Comparison of ENCODE assay signal across 14 mouse cellular contexts in genomic region chr19:45012219-45012618, GRCm38 (mm10). TPM values are rescaled to one million over a fixed set of nuclear protein-coding genes. Genes with fewer than 3 reads are reported as not detected.
DNase-seq lines count a peak whose midpoint lies in the region; ATAC-seq lines count a peak whose summit lies in the region.
"Had no signal": no experiment of that assay in that cellular context is flagged by ENCODE, and none has a peak within 500 bp of the region (broad histone marks: within the 10 kb centered on the region; RNA-seq: fewer than 3 reads in every experiment).

No protein-coding gene starts in this region.

- WGBS in kidney, embryonic 14.5 days, result 85% methylated on average over 8 of the region's 8 CpGs
- WGBS in kidney, embryonic 16.5 days, result 84% methylated on average over 8 of the region's 8 CpGs
- 80% methylated on average over 8 of the region's 8 CpGs for WGBS in forebrain, embryonic 10.5 days
- WGBS in hindbrain, embryonic 14.5 days, result 86% methylated on average over 8 of the region's 8 CpGs
- WGBS in midbrain, embryonic 16.5 days, result 73% methylated on average over 8 of the region's 8 CpGs

- peak overlapping the region; percentile 11; the same call in 1 of the 2 replicates for H3K27ac ChIP-seq in kidney, embryonic 14.5 days (ENCODE audit: low read depth, low read length)
- no peak overlapping the region for H3K27ac ChIP-seq in kidney, embryonic 16.5 days (ENCODE audit: low read length)
- 0 out of 2 replicates have a peak overlapping the region, but pooled peaks have one; percentile 13 for H3K27ac ChIP-seq in forebrain, embryonic 10.5 days
- H3K27ac ChIP-seq in hindbrain, embryonic 14.5 days, result peak overlapping the region; percentile 80
- H3K27ac ChIP-seq in midbrain, embryonic 16.5 days (ENCODE audit: low read length), result peak overlapping the region; percentile 73
- H3K27ac ChIP-seq: kidney, postnatal 0 days had no signal

- H3K27me3 ChIP-seq in kidney, embryonic 14.5 days (ENCODE audit: control insufficient read depth, insufficient read depth, low read length), result no peaks in the 10 kb centered on the region
- no peaks in the 10 kb centered on the region for H3K27me3 ChIP-seq in kidney, embryonic 16.5 days (ENCODE audit: insufficient read depth, low read length)
- H3K27me3 ChIP-seq in forebrain, embryonic 10.5 days (ENCODE audit: poor library complexity, severe bottlenecking), result no peaks in the 10 kb centered on the region
- H3K27me3 ChIP-seq in hindbrain, embryonic 14.5 days (ENCODE audit: control insufficient read depth, insufficient read depth, low read length), result no peaks in the 10 kb centered on the region
- no peaks in the 10 kb centered on the region for H3K27me3 ChIP-seq in midbrain, embryonic 16.5 days (ENCODE audit: control insufficient read depth, insufficient read depth, low read depth, low read length)

- H3K36me3 ChIP-seq in kidney, embryonic 14.5 days (ENCODE audit: control insufficient read depth, insufficient read depth, low read length), result peaks cover 48% of the 10 kb centered on the region
- H3K36me3 ChIP-seq in kidney, embryonic 16.5 days (ENCODE audit: insufficient read depth, low read length), result peaks cover 24% of the 10 kb centered on the region
- peaks cover 58% of the 10 kb centered on the region for H3K36me3 ChIP-seq in forebrain, embryonic 10.5 days (replicated peaks)
- peaks cover 26% of the 10 kb centered on the region for H3K36me3 ChIP-seq in hindbrain, embryonic 14.5 days (replicated peaks; ENCODE audit: control insufficient read depth, insufficient read depth)
- peaks cover 8% of the 10 kb centered on the region for H3K36me3 ChIP-seq in midbrain, embryonic 16.5 days (ENCODE audit: control insufficient read depth, insufficient read depth, low read length)

- H3K4me2 ChIP-seq in kidney, embryonic 14.5 days (replicated peaks; ENCODE audit: low read depth, low read length), result no peak overlapping the region
- H3K4me2 ChIP-seq in kidney, embryonic 16.5 days (replicated peaks; ENCODE audit: low read depth, low read length), result no peak overlapping the region
- no peak overlapping the region for H3K4me2 ChIP-seq in hindbrain, embryonic 14.5 days (replicated peaks)
- no peak overlapping the region for H3K4me2 ChIP-seq in midbrain, embryonic 16.5 days (ENCODE audit: low read length)

- H3K4me1 ChIP-seq in kidney, embryonic 14.5 days (ENCODE audit: control insufficient read depth, insufficient read depth, low read length), result peaks cover 34% of the 10 kb centered on the region
- peaks cover 43% of the 10 kb centered on the region for H3K4me1 ChIP-seq in kidney, embryonic 16.5 days (ENCODE audit: insufficient read depth, low read length)
- H3K4me1 ChIP-seq in forebrain, embryonic 10.5 days, result peaks cover 62% of the 10 kb centered on the region
- H3K4me1 ChIP-seq in hindbrain, embryonic 14.5 days (replicated peaks; ENCODE audit: control insufficient read depth, insufficient read depth, low read length), result peaks cover 28% of the 10 kb centered on the region
- H3K4me1 ChIP-seq in midbrain, embryonic 16.5 days (ENCODE audit: control insufficient read depth, insufficient read depth, low read length), result peaks cover 28% of the 10 kb centered on the region

- H3K4me3 ChIP-seq in kidney, embryonic 14.5 days (ENCODE audit: low read length), result no peak overlapping the region
- no peak overlapping the region for H3K4me3 ChIP-seq in kidney, embryonic 16.5 days (ENCODE audit: low read length)
- no peak overlapping the region for H3K4me3 ChIP-seq in forebrain, embryonic 10.5 days
- H3K4me3 ChIP-seq in hindbrain, embryonic 14.5 days (replicated peaks; ENCODE audit: low read length), result no peak overlapping the region
- H3K4me3 ChIP-seq in midbrain, embryonic 16.5 days (ENCODE audit: low read depth, low read length), result no peak overlapping the region
- H3K4me3 ChIP-seq: myocyte had no signal

- no peaks in the 10 kb centered on the region for H3K9me3 ChIP-seq in kidney, embryonic 14.5 days (ENCODE audit: control insufficient read depth, low read length)
- H3K9me3 ChIP-seq in kidney, embryonic 16.5 days (ENCODE audit: low read length), result no peaks in the 10 kb centered on the region
- no peaks in the 10 kb centered on the region; the same call in 1 of the 2 replicates for H3K9me3 ChIP-seq in forebrain, embryonic 10.5 days
- no peaks in the 10 kb centered on the region for H3K9me3 ChIP-seq in hindbrain, embryonic 14.5 days (ENCODE audit: control insufficient read depth, low read length)
- H3K9me3 ChIP-seq in midbrain, embryonic 16.5 days (replicated peaks; ENCODE audit: control insufficient read depth, low read length, poor library complexity, severe bottlenecking), result no peaks in the 10 kb centered on the region

- DNase-seq in forebrain, embryonic 10.5 days (ENCODE audit: extremely low spot score, low spot score), result no peak
- DNase-seq in hindbrain, embryonic 14.5 days (ENCODE audit: low spot score), result no peak
- DNase-seq in left cerebral cortex, adult 9 months (ENCODE audit: low spot score in 2 of 2), result no peak
- no peak for DNase-seq in left cerebral cortex, adult 18-20 months (ENCODE audit: low spot score in 2 of 2)
- DNase-seq in adrenal gland, adult 8-10 months, result no peak
- DNase-seq: liver; thymus, postnatal 25 days had no signal

- H3K9ac ChIP-seq in kidney, embryonic 14.5 days (ENCODE audit: low read depth, low read length), result 0 out of 2 replicates have a peak overlapping the region, but pooled peaks have one; percentile 12
- H3K9ac ChIP-seq in kidney, embryonic 16.5 days (replicated peaks; ENCODE audit: low read length), result no peak overlapping the region
- peak overlapping the region; percentile 21 for H3K9ac ChIP-seq in hindbrain, embryonic 14.5 days
- 0 out of 2 replicates have a peak overlapping the region, but pooled peaks have one; percentile 38 for H3K9ac ChIP-seq in midbrain, embryonic 16.5 days (ENCODE audit: low read depth, low read length)

- no peak for ATAC-seq in kidney, embryonic 14.5 days (ENCODE audit: low FRiP score, low TSS enrichment)
- ATAC-seq in kidney, embryonic 16.5 days (ENCODE audit: low FRiP score, low TSS enrichment), result no peak
- no peak for ATAC-seq in hindbrain, embryonic 14.5 days (ENCODE audit: low FRiP score)
- no peak for ATAC-seq in midbrain, embryonic 16.5 days
- ATAC-seq: activated CD4-positive, CD25-positive, alpha-beta regulatory T cell, adult 4 months had no signal

RNA-seq across cellular contexts. Expression of gene Lzts2, which starts 2.0 kb away (rescaled TPM):
- polyA plus RNA-seq in kidney, embryonic 14.5 days (2014; fragmentation: Nextera tagmentation; extraction: Ambion mirVana), result 59.1 and 68.2 TPM in 2 replicates
- 57.5 and 59.2 TPM in 2 replicates for polyA plus RNA-seq in kidney, embryonic 16.5 days (2015; fragmentation: Nextera tagmentation; extraction: Ambion mirVana)
- 47.9 and 52.4 TPM in 2 replicates for polyA plus RNA-seq in forebrain, embryonic 10.5 days (2016; fragmentation: Nextera tagmentation; extraction: Ambion mirVana)
- polyA plus RNA-seq in hindbrain, embryonic 14.5 days (2014; fragmentation: Nextera tagmentation; extraction: Ambion mirVana), result 18.8 and 20.1 TPM in 2 replicates
- 15.5 and 17.2 TPM in 2 replicates for polyA plus RNA-seq in midbrain, embryonic 16.5 days (2015; fragmentation: Nextera tagmentation; extraction: Ambion mirVana)
- 10 to 100 TPM; 39.9 to 43.2 TPM for total RNA-seq in left cerebral cortex, adult 18-20 months (2021)
- total RNA-seq in adrenal gland, adult 8-10 months (2022), result 100 to 1,000 TPM; 100 to 121 (median 110) TPM

RNA-seq across cellular contexts. Expression of gene Mrpl43, which starts 6.0 kb away (rescaled TPM):
- 69.9 and 83.2 TPM in 2 replicates for polyA plus RNA-seq in kidney, embryonic 14.5 days (2014; fragmentation: Nextera tagmentation; extraction: Ambion mirVana)
- polyA plus RNA-seq in kidney, embryonic 16.5 days (2015; fragmentation: Nextera tagmentation; extraction: Ambion mirVana), result 69.5 and 72.8 TPM in 2 replicates
- 71.4 and 75.0 TPM in 2 replicates for polyA plus RNA-seq in forebrain, embryonic 10.5 days (2016; fragmentation: Nextera tagmentation; extraction: Ambion mirVana)
- 75.8 and 85.4 TPM in 2 replicates for polyA plus RNA-seq in hindbrain, embryonic 14.5 days (2014; fragmentation: Nextera tagmentation; extraction: Ambion mirVana)
- polyA plus RNA-seq in midbrain, embryonic 16.5 days (2015; fragmentation: Nextera tagmentation; extraction: Ambion mirVana), result 88.6 and 92.9 TPM in 2 replicates
- total RNA-seq in left cerebral cortex, adult 18-20 months (2021), result 10 to 100 TPM; 38.9 to 44.2 TPM
- total RNA-seq in adrenal gland, adult 8-10 months (2022), result 10 to 100 TPM; 44.2 to 57.9 (median 48.4) TPM

RNA-seq across cellular contexts. Expression of gene Twnk, which starts 6.8 kb away (rescaled TPM):
- polyA plus RNA-seq in kidney, embryonic 14.5 days (2014; fragmentation: Nextera tagmentation; extraction: Ambion mirVana), result 19.6 and 19.9 TPM in 2 replicates
- polyA plus RNA-seq in kidney, embryonic 16.5 days (2015; fragmentation: Nextera tagmentation; extraction: Ambion mirVana), result 28.4 and 31.5 TPM in 2 replicates
- polyA plus RNA-seq in forebrain, embryonic 10.5 days (2016; fragmentation: Nextera tagmentation; extraction: Ambion mirVana), result 34.5 and 35.8 TPM in 2 replicates
- polyA plus RNA-seq in hindbrain, embryonic 14.5 days (2014; fragmentation: Nextera tagmentation; extraction: Ambion mirVana), result 7.1 and 9.4 TPM in 2 replicates
- polyA plus RNA-seq in midbrain, embryonic 16.5 days (2015; fragmentation: Nextera tagmentation; extraction: Ambion mirVana), result 13.6 and 16.0 TPM in 2 replicates
- 10 to 100 TPM; 13.8 to 14.9 TPM for total RNA-seq in left cerebral cortex, adult 18-20 months (2021)
- 10 to 100 TPM; 34.8 to 40.2 (median 37.5) TPM for total RNA-seq in adrenal gland, adult 8-10 months (2022)

RNA-seq across cellular contexts. Expression of gene Sema4g, which starts 23.3 kb away (rescaled TPM):
- 7.0 and 7.2 TPM in 2 replicates for polyA plus RNA-seq in kidney, embryonic 14.5 days (2014; fragmentation: Nextera tagmentation; extraction: Ambion mirVana)
- polyA plus RNA-seq in kidney, embryonic 16.5 days (2015; fragmentation: Nextera tagmentation; extraction: Ambion mirVana), result 6.5 and 7.0 TPM in 2 replicates
- 3.4 and 3.8 TPM in 2 replicates for polyA plus RNA-seq in forebrain, embryonic 10.5 days (2016; fragmentation: Nextera tagmentation; extraction: Ambion mirVana)
- polyA plus RNA-seq in hindbrain, embryonic 14.5 days (2014; fragmentation: Nextera tagmentation; extraction: Ambion mirVana), result 19.4 and 19.5 TPM in 2 replicates
- polyA plus RNA-seq in midbrain, embryonic 16.5 days (2015; fragmentation: Nextera tagmentation; extraction: Ambion mirVana), result 16.5 and 16.9 TPM in 2 replicates
- total RNA-seq in left cerebral cortex, adult 18-20 months (2021), result 10 to 100 TPM; 17.2 to 18.4 TPM
- 10 to 100 TPM in 2 of 4 experiments, 1 to 10 TPM in 2; 4.3 to 14.9 (median 10.2) TPM for total RNA-seq in adrenal gland, adult 8-10 months (2022)

RNA-seq across cellular contexts. Expression of gene Pdzd7, which starts 33.3 kb away (rescaled TPM):
- polyA plus RNA-seq in kidney, embryonic 14.5 days (2014; fragmentation: Nextera tagmentation; extraction: Ambion mirVana), result 1.3 and 1.4 TPM in 2 replicates
- 0.82 and 0.89 TPM in 2 replicates for polyA plus RNA-seq in kidney, embryonic 16.5 days (2015; fragmentation: Nextera tagmentation; extraction: Ambion mirVana)
- polyA plus RNA-seq in forebrain, embryonic 10.5 days (2016; fragmentation: Nextera tagmentation; extraction: Ambion mirVana), result 0.15 and 0.25 TPM in 2 replicates
- polyA plus RNA-seq in hindbrain, embryonic 14.5 days (2014; fragmentation: Nextera tagmentation; extraction: Ambion mirVana), result 2.5 and 2.9 TPM in 2 replicates
- polyA plus RNA-seq in midbrain, embryonic 16.5 days (2015; fragmentation: Nextera tagmentation; extraction: Ambion mirVana), result 2.9 and 3.9 TPM in 2 replicates
- 1 to 10 TPM; 4.3 to 5.6 TPM for total RNA-seq in left cerebral cortex, adult 18-20 months (2021)
- under 1 TPM; 0.12 to 1.00 (median 0.56) TPM for total RNA-seq in adrenal gland, adult 8-10 months (2022)
- total RNA-seq: heart, adult 18-20 months had no signal
